Mouse (Mus musculus): Measurements from ENCODE around the gene Vstm4. TPM values are rescaled to one million over a fixed set of nuclear protein-coding genes. Genes with fewer than 3 reads are reported as not detected.

Vstm4 gene
- total and polyA plus RNA-seq, 3 experiments, result not detected

DNA sequence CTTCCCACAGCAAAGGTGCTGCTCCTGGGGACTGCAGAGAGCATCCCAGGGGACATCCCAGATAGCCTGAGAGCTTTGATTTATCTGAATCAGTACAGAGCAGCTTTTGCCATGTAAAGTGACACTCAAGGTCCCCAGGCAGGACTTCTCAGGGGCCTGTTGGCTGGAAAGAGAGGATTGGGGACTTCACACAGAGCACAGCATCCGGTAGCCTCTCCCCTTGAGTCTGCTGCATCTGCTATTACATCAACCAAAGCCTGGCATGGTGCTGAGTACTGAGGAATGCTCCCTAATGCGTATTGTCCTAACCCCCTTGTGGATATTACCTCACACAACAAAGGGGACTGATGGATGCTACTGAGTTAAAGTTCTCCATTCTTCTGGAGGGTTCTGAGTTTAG, 5.1 kb downstream of the Vstm4 start:
- H3K9me3 ChIP-seq (replicated peaks; ENCODE audit: low read length), result no peaks in the 10 kb centered on the region
- dilution Hi-C loops (cut with MboI; ENCODE audit: extremely low pct_ligation_motif_present, extremely low pct_unique_long_range_greater_than_20kb, low sequenced_read_pairs) (no loop called here), in situ Hi-C loops (cut with MboI; ENCODE audit: low pct_ligation_motif_present, low pct_unique_long_range_greater_than_20kb, low sequenced_read_pairs) (no loop called here)
- H3K36me3 ChIP-seq (replicated peaks in 1 of 2; ENCODE audit: control insufficient read depth in 1 of 2, insufficient read depth in 1 of 2, low read length in 1 of 2), result no peaks in the 10 kb centered on the region
- peaks cover 5 to 8% of the 10 kb centered on the region in 2 experiments for H3K4me1 ChIP-seq (ENCODE audit: control insufficient read depth in 1 of 2, insufficient read depth in 2 of 2)
- H3K79me2 ChIP-seq (replicated peaks; ENCODE audit: control insufficient read depth, extremely low read depth, insufficient read depth, poor library complexity, severe bottlenecking), result no peaks in the 10 kb centered on the region
- DNase-seq (ENCODE audit: extremely low read depth), result no peak
- H3K9ac ChIP-seq (ENCODE audit: insufficient read depth, low read depth), result no peak overlapping the region
- H3K27me3 ChIP-seq (replicated peaks), result no peaks in the 10 kb centered on the region
- no peak overlapping the region for H3K4me2 ChIP-seq (ENCODE audit: insufficient read depth, low read depth, poor library complexity, severe bottlenecking)
- TF ChIP-seq MAZ (IDR thresholded peaks at IDR 0.05; ENCODE audit: low read depth, low read length) (no peak), MXI1 (IDR thresholded peaks at IDR 0.05; ENCODE audit: low read depth, low read length) (no peak), MEF2A (IDR thresholded peaks at IDR 0.05; ENCODE audit: borderline replicate concordance, low read depth, low read length) (no peak), UBTF (IDR thresholded peaks at IDR 0.05; ENCODE audit: low read depth, low read length) (no peak), SMC3 (IDR thresholded peaks at IDR 0.05; ENCODE audit: low read depth, low read length) (no peak), CTCF (conservative IDR thresholded peaks at IDR 0.05 in 1 of 2, IDR thresholded peaks at IDR 0.05 in 1 of 2; ENCODE audit: low read depth in 2 of 2, low read length in 2 of 2) (no peak), KAT2A (IDR thresholded peaks at IDR 0.05; ENCODE audit: insufficient replicate concordance, low read length) (no peak)
- H3K27ac ChIP-seq (ENCODE audit: insufficient read depth, low read depth), result no peak overlapping the region
- no peak overlapping the region for H3K4me3 ChIP-seq (replicated peaks in 1 of 3; ENCODE audit: low read depth in 2 of 3, low read length in 2 of 3, poor library complexity in 1 of 3)

DNA sequence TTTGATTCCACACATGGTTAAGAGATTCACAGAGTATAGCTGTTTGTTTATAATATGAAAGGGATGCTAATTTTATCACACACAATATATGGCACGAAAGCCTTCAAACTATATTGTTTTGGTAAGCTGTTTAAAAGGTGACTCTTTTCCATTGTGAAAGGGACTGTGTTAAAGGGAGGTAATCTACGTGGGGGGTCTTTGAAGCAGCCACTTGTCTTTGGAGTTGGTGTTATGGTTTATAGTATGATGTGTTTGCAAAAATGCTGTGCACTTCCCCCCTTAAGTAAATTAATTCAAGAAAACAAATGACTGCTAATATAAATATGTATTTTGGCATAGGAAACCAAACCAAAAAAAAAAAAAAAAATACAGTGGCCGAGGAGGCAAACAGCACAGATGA, 8.8 kb downstream of the Vstm4 start:
- Histone ChIP-seq H3K4me2 (ENCODE audit: insufficient read depth, low read depth, poor library complexity, severe bottlenecking) (no peak overlapping the region), H3K27ac (ENCODE audit: insufficient read depth, low read depth) (no peak overlapping the region), H3K9ac (ENCODE audit: insufficient read depth, low read depth) (no peak overlapping the region), H3K36me3 (replicated peaks in 1 of 2; ENCODE audit: control insufficient read depth in 1 of 2, insufficient read depth in 1 of 2, low read length in 1 of 2) (no peaks in the 10 kb centered on the region), H3K4me3 (replicated peaks in 1 of 3; ENCODE audit: low read depth in 2 of 3, low read length in 2 of 3, poor library complexity in 1 of 3) (no peak overlapping the region), H3K4me1 (ENCODE audit: control insufficient read depth in 1 of 2, insufficient read depth in 2 of 2) (no peaks in the 10 kb centered on the region; a peak in 1 of 4 replicates), H3K79me2 (replicated peaks; ENCODE audit: control insufficient read depth, extremely low read depth, insufficient read depth, poor library complexity, severe bottlenecking) (no peaks in the 10 kb centered on the region), H3K9me3 (replicated peaks; ENCODE audit: low read length) (no peaks in the 10 kb centered on the region), H3K27me3 (replicated peaks) (no peaks in the 10 kb centered on the region)
- in situ Hi-C loops (cut with MboI; ENCODE audit: low pct_ligation_motif_present, low pct_unique_long_range_greater_than_20kb, low sequenced_read_pairs), result no loop called here
- no peak for DNase-seq (ENCODE audit: extremely low read depth)
- TF ChIP-seq SMC3 (IDR thresholded peaks at IDR 0.05; ENCODE audit: low read depth, low read length) (no peak), MEF2A (IDR thresholded peaks at IDR 0.05; ENCODE audit: borderline replicate concordance, low read depth, low read length) (no peak), POLR2AphosphoS2 (IDR thresholded peaks at IDR 0.05; ENCODE audit: low read depth, low read length) (no peak), ZKSCAN1 (IDR thresholded peaks at IDR 0.05; ENCODE audit: borderline replicate concordance, low read depth, low read length) (no peak), EP300 (IDR thresholded peaks at IDR 0.05; ENCODE audit: low read length) (no peak), IRF4 (IDR thresholded peaks at IDR 0.05; ENCODE audit: low read depth, low read length) (no peak), RAD21 (IDR thresholded peaks at IDR 0.05; ENCODE audit: low read depth, low read length) (no peak), POLR2A (IDR thresholded peaks at IDR 0.05; ENCODE audit: low read depth, low read length) (no peak), TCF12 (IDR thresholded peaks at IDR 0.05; ENCODE audit: low read depth, low read length) (no peak), UBTF (IDR thresholded peaks at IDR 0.05; ENCODE audit: low read depth, low read length) (no peak), ELF1 (IDR thresholded peaks at IDR 0.05; ENCODE audit: low read depth, low read length) (no peak)
- dilution Hi-C loops (cut with MboI; ENCODE audit: extremely low pct_ligation_motif_present, extremely low pct_unique_long_range_greater_than_20kb, low sequenced_read_pairs), result no loop called here

Measured in CH12.LX (cell line).